Mouse (Mus musculus) midbrain, embryonic 16.5 days (tissue): ENCODE measurements at regions not wholly inside any gene's neighbourhood (a gene's known extent, or its start where the extent isn't known, plus 50 kb on each side); places are given as distances from the start of the nearest gene placed in this dataset.

Experiments used
- ATAC-seq: fragments of 200-750 bp; cut with Nextera tagmentation; 2 replicates; pipeline ENCODE4 v1.8.0; 2017; ENCODE audit warnings: moderate TSS enrichment
- H3K27ac ChIP-seq: fragments of 300-500 bp; sonication (generic); 2 replicates; pipeline ENCODE4 v1.5.1; 2014; ENCODE audit warnings: mild to moderate bottlenecking, low read length, mixed read lengths
- H3K27me3 ChIP-seq: fragments of 300-500 bp; sonication (generic); 2 replicates; pipeline ENCODE4 v1.6.1; 2014; ENCODE audit warnings: low read depth, low read length, mixed read lengths; ENCODE audit not compliant: control insufficient read depth, insufficient read depth
- H3K36me3 ChIP-seq: fragments of 300-500 bp; sonication (generic); 2 replicates; pipeline ENCODE4 v1.6.1; 2014; ENCODE audit warnings: mild to moderate bottlenecking, low read length, moderate library complexity, mixed read lengths; ENCODE audit not compliant: control insufficient read depth, insufficient read depth
- H3K4me1 ChIP-seq: fragments of 300-500 bp; sonication (generic); 2 replicates; pipeline ENCODE4 v1.6.1; 2014; ENCODE audit warnings: mild to moderate bottlenecking, low read length, mixed read lengths; ENCODE audit not compliant: control insufficient read depth, insufficient read depth
- H3K4me2 ChIP-seq: fragments of 300-500 bp; sonication (generic); 2 replicates; pipeline ENCODE4 v1.6.1; 2014; ENCODE audit warnings: mild to moderate bottlenecking, low read length, mixed read lengths
- H3K4me3 ChIP-seq: fragments of 300-500 bp; sonication (generic); 2 replicates; pipeline ENCODE4 v1.5.1; 2014; ENCODE audit warnings: low read depth, mild to moderate bottlenecking, low read length, moderate library complexity, mixed read lengths
- H3K9ac ChIP-seq: fragments of 300-500 bp; sonication (generic); 2 replicates; pipeline ENCODE4 v1.6.1; 2014; ENCODE audit warnings: low read depth, low read length, mixed read lengths
- H3K9me3 ChIP-seq: fragments of 300-500 bp; sonication (generic); replicated peaks from 2 replicates; pipeline ENCODE4 v1.6.1; 2014; ENCODE audit warnings: mild to moderate bottlenecking, low read length, mixed read lengths; ENCODE audit not compliant: control insufficient read depth, poor library complexity, severe bottlenecking
- WGBS: fragments of 180-500 bp; shearing (Covaris S2); extraction: QIAGEN DNeasy Blood & Tissue Kit; methylation state at CpG from one replicate; pipeline ENCODE4 v1.1.7; 2014; 5-methylcytosine and 5-hydroxymethylcytosine counted together

DNA sequence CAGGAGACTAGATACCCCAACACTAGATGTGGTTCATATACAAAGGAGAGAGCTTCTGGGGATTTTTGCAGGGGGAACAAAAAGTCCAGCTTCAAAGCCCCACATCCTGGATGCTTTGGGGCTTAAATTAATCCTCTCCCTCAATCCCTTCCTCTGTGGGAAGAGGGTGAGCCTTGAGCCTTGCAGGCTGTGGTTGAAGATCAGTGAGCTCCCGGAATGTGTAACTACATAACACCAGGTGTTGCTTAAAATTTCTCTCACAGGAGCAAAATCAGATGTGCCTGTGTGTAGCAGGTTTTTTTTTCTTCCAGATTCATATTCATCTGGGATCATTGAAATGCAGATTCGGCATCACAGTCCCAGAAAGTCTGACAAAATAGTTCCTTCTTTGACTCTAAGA is 146.1 kb downstream of the Pxdc1 start:
- Histone ChIP-seq H3K9me3 (no peaks in the 10 kb centered on the region), H3K9ac (no peak overlapping the region), H3K4me2 (no peak overlapping the region), H3K27me3 (no peaks in the 10 kb centered on the region), H3K36me3 (no peaks in the 10 kb centered on the region), H3K4me1 (no peaks in the 10 kb centered on the region), H3K27ac (no peak overlapping the region), H3K4me3 (no peak overlapping the region)
- 41% methylated on average over 2 of the region's 2 CpGs for WGBS
- ATAC-seq: no peak

- no peak overlapping the region for H3K4me2 ChIP-seq
- no peak overlapping the region for H3K27ac ChIP-seq
Measured at GRCm38 (mm10) chr13:34505861-34506260, 147.4 kb downstream of the Pxdc1 start.

DNA sequence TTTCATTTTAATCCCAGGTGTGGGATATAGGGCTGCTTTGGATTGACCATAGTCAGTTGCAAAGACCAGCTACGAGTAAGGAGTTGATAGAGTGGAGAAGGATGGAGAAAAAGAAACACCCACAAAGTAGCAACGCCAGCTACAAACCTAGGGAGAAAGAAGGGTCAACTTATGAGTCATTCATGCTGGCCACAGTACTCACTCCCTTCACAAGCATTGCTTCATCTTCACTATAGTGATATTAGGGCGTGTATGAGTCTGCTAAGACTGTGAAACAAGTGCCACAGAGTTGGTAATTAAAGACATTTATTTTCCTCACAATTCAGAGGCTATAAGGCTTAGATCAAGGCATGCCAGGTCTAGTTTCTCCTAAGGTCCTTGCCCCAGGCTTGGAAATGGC is 148.4 kb downstream of the Pxdc1 start:
- no peak overlapping the region for H3K9ac ChIP-seq
- WGBS: 91% methylated on average over 3 of the region's 3 CpGs
- H3K4me1 ChIP-seq: no peaks in the 10 kb centered on the region
- no peaks in the 10 kb centered on the region for H3K36me3 ChIP-seq
- no peaks in the 10 kb centered on the region for H3K9me3 ChIP-seq
- H3K4me2 ChIP-seq: no peak overlapping the region
- ATAC-seq: no peak
- H3K4me3 ChIP-seq: no peak overlapping the region
- H3K27me3 ChIP-seq: no peaks in the 10 kb centered on the region
- no peak overlapping the region for H3K27ac ChIP-seq

More at GRCm38 (mm10) chr13:34505861-34506260, 147.4 kb downstream of the Pxdc1 start:
- Histone ChIP-seq H3K36me3 (no peaks in the 10 kb centered on the region), H3K4me1 (no peaks in the 10 kb centered on the region), H3K9ac (no peak overlapping the region), H3K9me3 (no peaks in the 10 kb centered on the region), H3K4me3 (no peak overlapping the region), H3K27me3 (no peaks in the 10 kb centered on the region)
- ATAC-seq: no peak
- WGBS: 73% methylated on average over 2 of the region's 2 CpGs

GRCm38 (mm10) chr13:34498910-34499309 is 153.9 kb upstream of the Slc22a23 start:
- Histone ChIP-seq H3K4me2 (no peak overlapping the region), H3K4me3 (no peak overlapping the region), H3K4me1 (no peaks in the 10 kb centered on the region), H3K27ac (no peak overlapping the region), H3K27me3 (no peaks in the 10 kb centered on the region), H3K9me3 (no peaks in the 10 kb centered on the region), H3K9ac (no peak overlapping the region), H3K36me3 (no peaks in the 10 kb centered on the region)
- WGBS: 96% methylated on average over 2 of the region's 2 CpGs
- ATAC-seq: no peak

DNA sequence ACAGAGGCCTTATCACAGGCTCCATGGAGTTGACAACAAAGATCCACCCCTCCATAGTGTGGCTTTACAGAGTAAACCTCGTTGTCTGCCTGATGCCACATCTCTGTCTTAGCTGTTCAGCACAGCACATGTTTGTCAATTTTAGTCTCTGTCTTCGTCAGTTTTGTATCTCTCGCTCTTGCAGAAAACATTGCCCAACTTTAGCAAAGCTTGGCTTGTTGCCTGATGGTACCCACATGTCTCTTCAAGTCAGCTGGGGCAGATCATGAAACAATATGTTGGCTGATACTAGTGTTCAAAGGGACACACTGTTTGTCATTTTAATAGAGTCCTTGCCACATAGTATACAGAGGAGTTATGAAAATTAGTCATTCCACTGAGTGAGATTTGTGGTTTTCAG is 152.7 kb upstream of the Slc22a23 start:
- Histone ChIP-seq H3K27me3 (no peaks in the 10 kb centered on the region), H3K4me2 (no peak overlapping the region), H3K36me3 (no peaks in the 10 kb centered on the region), H3K4me1 (no peaks in the 10 kb centered on the region), H3K9ac (no peak overlapping the region), H3K9me3 (no peaks in the 10 kb centered on the region), H3K4me3 (no peak overlapping the region), H3K27ac (no peak overlapping the region)
- 90% methylated on average over 3 of the region's 3 CpGs for WGBS
- no peak for ATAC-seq

DNA sequence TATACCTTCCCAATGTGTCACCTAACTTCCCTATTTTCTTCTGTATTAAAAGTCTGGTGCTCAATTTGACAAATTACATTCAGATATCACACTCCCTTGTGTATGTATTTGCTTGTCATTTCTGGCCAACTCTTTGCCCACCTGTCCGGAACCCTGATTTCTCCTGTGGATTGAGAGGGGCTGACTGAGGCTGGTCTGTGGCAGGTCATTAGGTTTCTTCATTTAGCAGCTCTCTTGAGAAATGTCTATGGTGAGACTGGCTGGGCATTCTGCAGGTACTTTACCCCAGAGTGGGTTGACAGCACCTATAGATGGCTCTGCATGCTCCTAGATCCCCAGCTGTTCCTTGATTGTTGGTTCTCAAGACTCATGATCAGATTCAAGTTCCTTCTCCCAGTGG is 139.8 kb upstream of the Slc22a23 start:
- 96% methylated on average over 1 of the region's 1 CpGs for whole genome bisulfite sequencing
- no peak overlapping the region for H3K27ac ChIP-seq
- H3K4me1 ChIP-seq: no peaks in the 10 kb centered on the region
- H3K27me3 ChIP-seq: no peaks in the 10 kb centered on the region
- no peak overlapping the region for H3K4me3 ChIP-seq
- H3K9me3 ChIP-seq: no peaks in the 10 kb centered on the region
- no peak overlapping the region for H3K9ac ChIP-seq
- H3K4me2 ChIP-seq: no peak overlapping the region
- no peaks in the 10 kb centered on the region for H3K36me3 ChIP-seq
- ATAC-seq: no peak

GRCm38 (mm10) chr13:34481461-34481860 is 136.5 kb upstream of the Slc22a23 start:
- H3K4me1 ChIP-seq: no peaks in the 10 kb centered on the region
- no peak for ATAC-seq
- H3K4me2 ChIP-seq: no peak overlapping the region
- no peak overlapping the region for H3K9ac ChIP-seq
- no peak overlapping the region for H3K4me3 ChIP-seq
- 78% methylated on average over 10 of the region's 10 CpGs for WGBS
- H3K27me3 ChIP-seq: no peaks in the 10 kb centered on the region
- H3K9me3 ChIP-seq: no peaks in the 10 kb centered on the region
- no peak overlapping the region for H3K27ac ChIP-seq
- H3K36me3 ChIP-seq: no peaks in the 10 kb centered on the region

DNA sequence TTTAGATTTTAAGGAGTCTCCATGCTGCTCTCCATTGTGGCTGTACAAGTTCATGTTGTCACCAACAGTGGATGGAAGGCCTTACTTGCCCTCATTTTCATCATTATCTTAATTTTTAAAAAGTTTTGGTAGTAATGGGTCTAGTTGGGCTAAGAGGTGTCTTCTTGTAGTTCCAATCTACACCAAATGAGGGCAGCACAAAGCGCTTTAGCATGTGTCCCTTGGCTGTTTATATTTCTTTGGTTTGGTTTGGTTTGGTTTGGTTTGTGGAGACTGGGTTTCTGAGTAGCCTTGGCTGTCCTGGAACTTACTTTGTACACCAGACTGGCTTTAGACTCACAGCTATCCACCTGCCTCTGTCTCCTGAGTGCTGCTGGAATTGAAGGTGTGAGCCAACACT is 125.4 kb upstream of the Slc22a23 start:
- no peak overlapping the region for H3K4me3 ChIP-seq
- H3K9ac ChIP-seq: no peak overlapping the region
- H3K4me2 ChIP-seq: no peak overlapping the region
- ATAC-seq: no peak
- no peaks in the 10 kb centered on the region for H3K27me3 ChIP-seq
- H3K4me1 ChIP-seq: peaks cover 4% of the 10 kb centered on the region; the same call in 1 of the 2 replicates
- 77% methylated on average over 1 of the region's 1 CpGs for WGBS
- no peak overlapping the region for H3K27ac ChIP-seq
- no peaks in the 10 kb centered on the region for H3K9me3 ChIP-seq
- no peaks in the 10 kb centered on the region for H3K36me3 ChIP-seq

DNA sequence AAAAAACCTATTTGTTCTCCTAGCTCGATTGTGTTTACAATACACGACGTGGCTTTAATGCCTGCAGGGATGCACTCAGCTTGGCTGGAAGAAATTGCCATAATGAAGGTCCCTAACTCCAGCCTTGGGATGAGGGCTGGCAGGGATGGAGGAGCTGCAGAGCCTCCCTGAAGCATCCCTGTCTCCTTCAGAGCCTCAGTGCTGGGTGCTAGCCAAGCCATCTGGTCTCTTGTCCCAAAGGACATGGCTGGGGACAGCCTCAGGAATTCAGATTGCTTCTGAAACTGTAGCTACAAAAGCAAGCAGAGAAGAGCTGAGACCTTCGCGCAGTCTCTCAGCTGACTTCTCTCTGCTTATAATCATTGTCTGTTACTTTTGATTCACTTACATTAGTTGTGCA is 124.6 kb upstream of the Slc22a23 start:
- no peaks in the 10 kb centered on the region for H3K36me3 ChIP-seq
- H3K4me1 ChIP-seq: peaks cover 4% of the 10 kb centered on the region; the same call in 1 of the 2 replicates
- no peaks in the 10 kb centered on the region for H3K9me3 ChIP-seq
- no peak overlapping the region for H3K4me2 ChIP-seq
- 67% methylated on average over 5 of the region's 5 CpGs for WGBS
- H3K27ac ChIP-seq: no peak overlapping the region
- no peaks in the 10 kb centered on the region for H3K27me3 ChIP-seq
- no peak for ATAC-seq
- no peak overlapping the region for H3K9ac ChIP-seq
- no peak overlapping the region for H3K4me3 ChIP-seq
